Mouse (Mus musculus) heart, embryonic 11.5 days (tissue): ENCODE measurements around the gene Sema6c. TPM values are rescaled to one million over a fixed set of nuclear protein-coding genes. Genes with fewer than 3 reads are reported as not detected.
"Not testable (repeated sequence)": the region's sequence is repeated elsewhere in the genome, so short reads cannot be mapped to it uniquely, and the experiment has no call there.

Experiments
- ATAC-seq: fragments of 200-750 bp; cut with Nextera tagmentation; replicated peaks from 2 replicates; pipeline ENCODE4 v1.8.0; 2017; ENCODE audit warnings: moderate library complexity; ENCODE audit not compliant: insufficient number of reproducible peaks, low FRiP score, low TSS enrichment
- H3K27ac ChIP-seq: fragments of 300-500 bp; sonication (generic); 2 replicates; pipeline ENCODE4 v1.5.1; 2014; ENCODE audit warnings: mild to moderate bottlenecking, low read depth, low read length
- H3K27me3 ChIP-seq: fragments of 300-500 bp; sonication (generic); 2 replicates; pipeline ENCODE4 v1.6.1; 2014; ENCODE audit warnings: mild to moderate bottlenecking, low read length, mixed read lengths; ENCODE audit not compliant: control insufficient read depth, insufficient read depth
- H3K36me3 ChIP-seq: fragments of 300-500 bp; sonication (generic); 2 replicates; pipeline ENCODE4 v1.6.1; 2014; ENCODE audit warnings: mild to moderate bottlenecking, low read length, moderate library complexity, mixed read lengths; ENCODE audit not compliant: control insufficient read depth, insufficient read depth
- H3K4me1 ChIP-seq: fragments of 300-500 bp; sonication (generic); 2 replicates; pipeline ENCODE4 v1.6.1; 2014; ENCODE audit warnings: low read length; ENCODE audit not compliant: control insufficient read depth, insufficient read depth
- H3K4me2 ChIP-seq: fragments of 300-500 bp; sonication (generic); 2 replicates; pipeline ENCODE4 v1.6.1; 2014; ENCODE audit warnings: mild to moderate bottlenecking, moderate library complexity
- H3K4me3 ChIP-seq: fragments of 300-500 bp; sonication (generic); 2 replicates; pipeline ENCODE4 v1.5.1; 2014; ENCODE audit warnings: low read depth, low read length
- H3K9ac ChIP-seq: fragments of 300-500 bp; sonication (generic); 2 replicates; pipeline ENCODE4 v1.6.1; 2014; ENCODE audit warnings: mild to moderate bottlenecking, low read depth, low read length, moderate library complexity
- H3K9me3 ChIP-seq: fragments of 300-500 bp; sonication (generic); replicated peaks from 2 replicates; pipeline ENCODE4 v1.6.1; 2016; ENCODE audit warnings: low read length; ENCODE audit not compliant: control insufficient read depth
- WGBS: fragments of 180-500 bp; shearing (Covaris S2); extraction: QIAGEN DNeasy Blood & Tissue Kit; methylation state at CpG from one replicate; pipeline ENCODE4 v1.1.7; 2014; ENCODE audit not compliant: insufficient replicate concordance; 5-methylcytosine and 5-hydroxymethylcytosine counted together
- polyA plus RNA-seq: library from polyadenylated mRNA; unstranded; fragments of >200 nt; fragmentation: Nextera tagmentation; extraction: Ambion mirVana; gene quantifications from 2 replicates; pipeline ENCODE4 v1.2.1, GENCODE M21; 2014

Gene Sema6c
- polyA plus RNA-seq, 1 experiment from 2014 or later, result 2.2 TPM

DNA sequence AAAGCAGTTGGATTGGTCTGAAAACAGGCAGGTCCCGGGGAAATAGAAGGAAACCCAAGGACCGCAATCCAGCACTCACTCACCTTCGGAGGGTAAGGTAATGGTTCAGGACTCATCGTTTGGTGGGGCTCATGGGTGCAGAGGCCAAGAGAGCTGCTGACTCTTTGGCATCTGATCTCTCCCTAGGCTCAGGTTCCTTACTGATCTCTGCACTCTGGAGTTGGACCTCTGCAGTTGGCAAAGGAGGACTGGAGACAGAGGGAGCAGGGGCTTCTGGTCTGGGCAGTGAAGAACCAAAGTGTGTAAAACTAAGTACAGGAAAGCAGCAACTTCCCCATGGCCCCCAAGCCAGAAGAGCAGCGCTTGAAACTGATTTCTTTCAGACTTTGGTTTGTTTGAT lies 30.2 kb upstream of the Sema6c start:
- Histone ChIP-seq H3K9me3 (no peaks in the 10 kb centered on the region), H3K27ac (no peak overlapping the region), H3K27me3 (no peaks in the 10 kb centered on the region), H3K36me3 (no peaks in the 10 kb centered on the region), H3K4me2 (no peak overlapping the region), H3K9ac (no peak overlapping the region), H3K4me1 (peaks cover 7% of the 10 kb centered on the region), H3K4me3 (no peak overlapping the region)
- WGBS, result 85% methylated on average over 5 of the region's 5 CpGs
- no peak for ATAC-seq

- H3K4me1 ChIP-seq, result peaks cover 11% of the 10 kb centered on the region
- H3K27ac ChIP-seq, ATAC-seq, H3K4me3 ChIP-seq, H3K9me3 ChIP-seq, H3K4me2 ChIP-seq, H3K36me3 ChIP-seq, H3K9ac ChIP-seq, H3K27me3 ChIP-seq: not testable (repeated sequence)
- WGBS, result 85% methylated on average over 2 of the region's 2 CpGs
Measured at GRCm38 (mm10) chr3:95132389-95132788, 27.9 kb upstream of the Sema6c start.

GRCm38 (mm10) chr3:95133176-95133575 lies 27.1 kb upstream of the Sema6c start:
- Histone ChIP-seq H3K27ac (peak overlapping the region; percentile 70; the same call in 1 of the 2 replicates), H3K4me2 (peak overlapping the region; percentile 82), H3K9ac (peak overlapping the region; percentile 89), H3K4me3 (peak overlapping the region; percentile 74), H3K36me3 (no peaks in the 10 kb centered on the region), H3K4me1 (peaks cover 11% of the 10 kb centered on the region), H3K27me3 (no peaks in the 10 kb centered on the region), H3K9me3 (no peaks in the 10 kb centered on the region)
- 53% methylated on average over 11 of the region's 11 CpGs for WGBS
- ATAC-seq, result no peak

- H3K36me3 ChIP-seq, result no peaks in the 10 kb centered on the region
- no peaks in the 10 kb centered on the region for H3K27me3 ChIP-seq
- WGBS, result under 1% methylated on average over 20 of the region's 20 CpGs
- peak within 1 kb of the TSS; percentile 82 for H3K4me2 ChIP-seq
- H3K4me3 ChIP-seq, result peak within 1 kb of the TSS; percentile 74
- peak within 1 kb of the TSS; percentile 70 for H3K27ac ChIP-seq
- peak; percentile 88 for ATAC-seq
- H3K9me3 ChIP-seq, result no peaks in the 10 kb centered on the region
- H3K4me1 ChIP-seq, result peaks cover 11% of the 10 kb centered on the region
- peak within 1 kb of the TSS; percentile 89 for H3K9ac ChIP-seq
Measured at GRCm38 (mm10) chr3:95133680-95134101, 26.6 kb upstream of the Sema6c start, which contains the start of the genes Scnm1 and Lysmd1. TSS of gene Scnm1 (minus strand) at chr3:95134011. TSS of gene Lysmd1 (plus strand) at chr3:95134088.

- not testable (repeated sequence) for H3K9ac ChIP-seq, H3K27me3 ChIP-seq, H3K9me3 ChIP-seq, H3K27ac ChIP-seq, H3K36me3 ChIP-seq, H3K4me2 ChIP-seq
- peak; percentile 39 for ATAC-seq
- no CpG with 5 or more reads among the region's 12 CpGs for WGBS
- peak overlapping the region; percentile 74 for H3K4me3 ChIP-seq
- H3K4me1 ChIP-seq, result peaks cover 11% of the 10 kb centered on the region
Measured at GRCm38 (mm10) chr3:95134133-95134532, 26.1 kb upstream of the Sema6c start.

DNA sequence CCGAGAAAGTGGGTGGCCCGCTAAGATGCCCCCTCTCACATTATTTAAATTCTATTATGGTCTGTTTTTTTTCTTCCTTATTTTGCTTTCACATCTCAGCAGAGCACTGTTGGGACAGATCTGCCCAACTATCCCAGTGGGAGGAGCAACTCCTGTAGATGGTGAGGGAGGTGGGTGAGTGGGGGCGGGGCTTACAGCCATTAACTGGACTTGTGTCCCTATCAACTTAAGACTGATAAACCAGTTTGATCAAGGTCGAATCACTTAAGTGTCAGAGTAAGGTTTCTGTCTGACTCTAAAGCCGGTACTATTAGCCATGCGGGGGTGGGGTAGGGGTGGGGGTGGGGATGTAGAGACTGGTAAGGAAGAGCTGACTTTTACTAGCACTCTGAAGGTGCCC lies 25.2 kb upstream of the Sema6c start:
- H3K4me1 ChIP-seq, result peaks cover 11% of the 10 kb centered on the region
- H3K4me2 ChIP-seq, result peak overlapping the region; percentile 70
- peak overlapping the region; percentile 37 for H3K4me3 ChIP-seq
- no peak for ATAC-seq
- no peaks in the 10 kb centered on the region for H3K36me3 ChIP-seq
- H3K9me3 ChIP-seq, result no peaks in the 10 kb centered on the region
- no peak overlapping the region for H3K9ac ChIP-seq
- no peak overlapping the region for H3K27ac ChIP-seq
- H3K27me3 ChIP-seq, result no peaks in the 10 kb centered on the region
- 19% methylated on average over 6 of the region's 6 CpGs for WGBS

- Histone ChIP-seq H3K27me3 (no peaks in the 10 kb centered on the region), H3K9me3 (no peaks in the 10 kb centered on the region), H3K4me3 (peak overlapping the region; percentile 37; the same call in 1 of the 2 replicates), H3K9ac (no peak overlapping the region), H3K27ac (no peak overlapping the region), H3K36me3 (no peaks in the 10 kb centered on the region), H3K4me1 (peaks cover 11% of the 10 kb centered on the region), H3K4me2 (peak overlapping the region; percentile 70)
- ATAC-seq, result no peak
- 78% methylated on average over 7 of the region's 7 CpGs for WGBS
Measured at GRCm38 (mm10) chr3:95135433-95136052, 24.7 kb upstream of the Sema6c start.

- Histone ChIP-seq H3K4me3 (no peak overlapping the region), H3K9me3 (no peaks in the 10 kb centered on the region), H3K9ac (no peak overlapping the region), H3K27me3 (no peaks in the 10 kb centered on the region; the same call in 1 of the 2 replicates), H3K36me3 (no peaks in the 10 kb centered on the region), H3K4me1 (peaks cover 11% of the 10 kb centered on the region), H3K4me2 (no peak overlapping the region), H3K27ac (no peak overlapping the region)
- ATAC-seq, result no peak
- WGBS, result 92% methylated on average over 3 of the region's 3 CpGs
Measured at GRCm38 (mm10) chr3:95136336-95136735, 23.9 kb upstream of the Sema6c start.
